Mouse (Mus musculus): ENCODE results near the gene Pex26.

DNA sequence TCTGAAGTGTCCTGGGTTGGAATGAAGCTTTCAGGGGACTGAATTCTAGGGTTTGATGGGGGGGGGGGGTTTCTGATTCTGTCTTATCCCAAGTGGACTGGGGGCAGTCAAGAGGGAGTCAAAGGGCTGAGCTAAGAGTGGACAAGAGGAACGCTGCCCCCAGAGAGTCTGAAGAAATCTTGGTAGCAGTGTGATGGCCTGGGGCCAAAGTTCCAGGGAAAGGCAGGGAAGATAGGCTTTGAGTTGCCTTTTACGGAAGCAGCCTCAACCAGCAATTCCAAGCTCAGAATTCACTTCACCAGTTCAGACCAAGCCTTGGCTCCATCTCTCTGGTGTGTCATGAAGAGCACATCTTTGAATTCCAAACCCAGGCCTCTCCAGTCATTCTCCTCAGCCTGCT is 27.4 kb upstream of the Pex26 start:
- TF ChIP-seq CTCF (IDR thresholded peaks at IDR 0.05; ENCODE audit: low read depth) (no peak), EP300 (optimal IDR thresholded peaks at IDR 0.05) (no peak)

All from stomach, postnatal 0 days (tissue).